Comparison of ENCODE assay signal across 27 mouse cellular contexts in genomic region chr7:66256441-66256840, GRCm38 (mm10).
A peak's percentile ranks its signal among the peaks of the same experiment; 100 is the strongest.
DNase-seq lines count a peak whose midpoint lies in the region; ATAC-seq and TF ChIP-seq lines count a peak whose summit lies in the region.
"Had no signal": no experiment of that assay in that cellular context is flagged by ENCODE, and none has a peak within 500 bp of the region (broad histone marks: within the 10 kb centered on the region; RNA-seq: fewer than 3 reads in every experiment).

No protein-coding gene starts in this region.

- no peaks in the 10 kb centered on the region for H3K27me3 ChIP-seq in hindbrain, embryonic 10.5 days (ENCODE audit: insufficient read depth, poor library complexity, severe bottlenecking)
- no peaks in the 10 kb centered on the region for H3K27me3 ChIP-seq in hindbrain, postnatal 0 days (ENCODE audit: insufficient read depth, low read length)
- H3K27me3 ChIP-seq in lung, embryonic 16.5 days (ENCODE audit: control insufficient read depth, insufficient read depth, low read depth, low read length) = no peaks in the 10 kb centered on the region
- H3K27me3 ChIP-seq: forebrain, embryonic 12.5 days; heart, embryonic 13.5 days; intestine, embryonic 15.5 days; limb, embryonic 13.5 days; liver, embryonic 15.5 days; neural tube, embryonic 15.5 days had no signal

- no peak overlapping the region for H3K4me2 ChIP-seq in hindbrain, postnatal 0 days (ENCODE audit: low read depth, low read length)
- no peak overlapping the region for H3K4me2 ChIP-seq in lung, embryonic 16.5 days (ENCODE audit: low read depth, low read length)
- H3K4me2 ChIP-seq: forebrain, embryonic 12.5 days; heart, embryonic 13.5 days; intestine, embryonic 15.5 days; limb, embryonic 13.5 days; liver, embryonic 15.5 days; neural tube, embryonic 15.5 days had no signal

- no peaks in the 10 kb centered on the region for H3K36me3 ChIP-seq in hindbrain, embryonic 10.5 days
- H3K36me3 ChIP-seq in hindbrain, postnatal 0 days (ENCODE audit: insufficient read depth, low read length) = no peaks in the 10 kb centered on the region
- peaks cover 2% of the 10 kb centered on the region; the same call in 1 of the 2 replicates for H3K36me3 ChIP-seq in lung, embryonic 16.5 days (ENCODE audit: control insufficient read depth, insufficient read depth, low read length)
- H3K36me3 ChIP-seq: forebrain, embryonic 12.5 days; intestine, embryonic 15.5 days; neural tube, embryonic 15.5 days had no signal

- H3K27ac ChIP-seq in hindbrain, embryonic 10.5 days = peak overlapping the region; percentile 66; the same call in 1 of the 2 replicates
- H3K27ac ChIP-seq in hindbrain, postnatal 0 days = no peak overlapping the region
- H3K27ac ChIP-seq in lung, embryonic 16.5 days (ENCODE audit: low read length) = peak overlapping the region; percentile 90
- H3K27ac ChIP-seq: forebrain, embryonic 12.5 days; heart, embryonic 13.5 days; intestine, embryonic 15.5 days; layer of hippocampus, adult 2 months; left cerebral cortex, adult 2 months; limb, embryonic 13.5 days; liver, embryonic 15.5 days; macrophage; neural tube, embryonic 15.5 days had no signal

- peaks cover 19% of the 10 kb centered on the region for H3K4me1 ChIP-seq in hindbrain, embryonic 10.5 days (replicated peaks)
- H3K4me1 ChIP-seq in hindbrain, postnatal 0 days (ENCODE audit: insufficient read depth, low read length) = peaks cover 4% of the 10 kb centered on the region
- peaks cover 49% of the 10 kb centered on the region for H3K4me1 ChIP-seq in lung, embryonic 16.5 days (replicated peaks; ENCODE audit: control insufficient read depth, insufficient read depth, low read length)

- H3K4me3 ChIP-seq in hindbrain, embryonic 10.5 days = no peak overlapping the region
- H3K4me3 ChIP-seq in hindbrain, postnatal 0 days (ENCODE audit: low read length) = no peak overlapping the region
- H3K4me3 ChIP-seq in lung, embryonic 16.5 days (ENCODE audit: low read length) = no peak overlapping the region
- H3K4me3 ChIP-seq: erythroblast, embryonic 14.5 days; forebrain, embryonic 12.5 days; heart, embryonic 13.5 days; intestine, embryonic 15.5 days; layer of hippocampus, adult 2 months; left cerebral cortex, adult 2 months; limb, embryonic 13.5 days; liver, embryonic 15.5 days; neural tube, embryonic 15.5 days had no signal

- no peak for TF ChIP-seq CTCF in hindbrain, postnatal 0 days (IDR thresholded peaks at IDR 0.05; ENCODE audit: low read depth)

- peak; percentile 9 for DNase-seq in hindbrain, embryonic 10.5 days (ENCODE audit: low spot score)
- DNase-seq in hindbrain, postnatal 0 days (ENCODE audit: low spot score) = no peak
- DNase-seq in lung, postnatal 25 days (ENCODE audit: low spot score) = no peak
- DNase-seq in testis, postnatal 10 days (ENCODE audit: low spot score) = peak; percentile 30
- no peak for DNase-seq in testis, postnatal 14 days (ENCODE audit: low spot score)
- DNase-seq: adrenal gland, adult 2 months; adrenal gland, postnatal 36 days; B cell, adult 2 months; cerebellum, adult 18-20 months; heart, postnatal 10 days; kidney, adult 2 months; kidney, postnatal 36 days; midbrain, embryonic 14.5 days; right cerebral cortex, adult 18-20 months; spleen, adult 18-20 months had no signal

- H3K9ac ChIP-seq in hindbrain, postnatal 0 days (replicated peaks; ENCODE audit: low read length) = no peak overlapping the region
- H3K9ac ChIP-seq in lung, embryonic 16.5 days (ENCODE audit: low read length) = no peak overlapping the region
- H3K9ac ChIP-seq: forebrain, embryonic 12.5 days; heart, embryonic 13.5 days; intestine, embryonic 15.5 days; limb, embryonic 13.5 days; liver, embryonic 15.5 days; neural tube, embryonic 15.5 days had no signal

- ATAC-seq in hindbrain, postnatal 0 days = no peak
- ATAC-seq in lung, embryonic 16.5 days (ENCODE audit: low read depth) = no peak
- ATAC-seq: hindbrain, embryonic 16.5 days; intestine, embryonic 15.5 days had no signal

- no peaks in the 10 kb centered on the region for H3K9me3 ChIP-seq in hindbrain, embryonic 10.5 days
- no peaks in the 10 kb centered on the region for H3K9me3 ChIP-seq in hindbrain, postnatal 0 days (ENCODE audit: low read length)
- H3K9me3 ChIP-seq in lung, embryonic 16.5 days (ENCODE audit: control insufficient read depth, low read length) = no peaks in the 10 kb centered on the region
- H3K9me3 ChIP-seq: forebrain, embryonic 12.5 days; heart, embryonic 13.5 days; intestine, embryonic 15.5 days; limb, embryonic 13.5 days; liver, embryonic 15.5 days; neural tube, embryonic 15.5 days had no signal

- WGBS in hindbrain, embryonic 10.5 days = 67% methylated on average over 5 of the region's 5 CpGs
- 57% methylated on average over 5 of the region's 5 CpGs for WGBS in hindbrain, postnatal 0 days
- whole genome bisulfite sequencing in lung, embryonic 16.5 days = 75% methylated on average over 5 of the region's 5 CpGs

Comparison
In these comparisons a context has a peak if more than half of its experiments do, and no peak if none do; other contexts are left out.
1. DNase-seq: peak in hindbrain, embryonic 10.5 days (single experiment) and testis, postnatal 10 days (single experiment); none in hindbrain, postnatal 0 days (single experiment), lung, postnatal 25 days (single experiment) and testis, postnatal 14 days (single experiment).